Mouse (Mus musculus) layer of hippocampus, adult 18-20 months (tissue): Measurements from ENCODE around the gene Gosr2. TPM values are rescaled to one million over a fixed set of nuclear protein-coding genes. Genes with fewer than 3 reads are reported as not detected.

ENCODE experiments used
- DNase-seq, 2 experiments: peaks; one replicate each; pipeline ENCODE4 v3.0.0; 2022; ENCODE audit warnings: low spot score in 2 of 2
- long read RNA-seq: library from polyadenylated mRNA; stranded (forward); transcript quantifications from one replicate; pipeline ENCODE4 v2.0.0, GENCODE M21; 2021
- total RNA-seq, 2 experiments: library from RNA; stranded (reverse); gene quantifications; 2 replicates each; pipeline ENCODE4 v1.2.3; 2021

Gosr2 gene
- total RNA-seq, result 10 to 100 TPM; 67.2 to 67.8 TPM
- long read RNA-seq, transcript Gosr2-203 (5 exons, 917 nt), result minor isoform, 6 of 118 reads
- long read RNA-seq, transcript Gosr2-201 (6 exons, 3,266 nt), result major isoform, 73 of 118 reads
- long read RNA-seq, transcript Gosr2-202 (5 exons, 1,044 nt), result minor isoform, 16 of 118 reads
- long read RNA-seq, partial matches to known transcripts, result 3 of 118 reads
- long read RNA-seq, other reads (novel, unspliced or antisense), result 20 of 118 reads

DNA sequence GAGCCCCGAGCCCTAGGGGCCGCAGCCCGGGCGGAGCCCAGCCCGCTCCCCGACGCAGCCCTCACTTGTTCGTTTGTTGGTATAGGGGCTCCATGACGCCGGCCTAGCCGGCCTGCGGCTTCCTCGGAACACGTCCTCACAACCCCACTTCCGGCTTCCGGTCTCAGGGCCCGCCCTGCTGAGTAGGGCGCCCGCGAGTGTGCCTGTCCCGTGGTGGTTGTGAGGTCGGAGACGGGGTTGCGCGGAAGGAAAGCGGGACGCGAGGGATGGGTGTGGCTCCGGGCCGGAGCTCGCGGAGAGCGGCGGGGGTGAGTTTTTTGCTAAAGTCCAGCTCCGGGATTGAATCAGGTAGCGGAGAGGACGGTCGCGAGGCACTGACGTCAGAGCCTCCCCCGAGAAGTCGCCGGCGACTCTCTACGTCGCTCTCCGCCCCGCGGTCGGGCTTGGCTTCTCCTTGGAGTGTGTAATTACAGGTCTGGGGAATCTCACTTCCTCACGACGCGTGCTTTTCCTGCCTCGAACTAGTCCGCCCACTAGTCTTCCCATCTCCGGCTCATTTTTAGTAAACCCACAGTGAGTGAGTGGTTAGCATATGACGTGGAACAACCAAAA lies at the start of gene Gosr2:
Gene Gosr2 (minus strand): TSS at position 334 of the 612 bp plus-strand sequence.
- DNase-seq, result peak; percentile 83 to 94

DNA sequence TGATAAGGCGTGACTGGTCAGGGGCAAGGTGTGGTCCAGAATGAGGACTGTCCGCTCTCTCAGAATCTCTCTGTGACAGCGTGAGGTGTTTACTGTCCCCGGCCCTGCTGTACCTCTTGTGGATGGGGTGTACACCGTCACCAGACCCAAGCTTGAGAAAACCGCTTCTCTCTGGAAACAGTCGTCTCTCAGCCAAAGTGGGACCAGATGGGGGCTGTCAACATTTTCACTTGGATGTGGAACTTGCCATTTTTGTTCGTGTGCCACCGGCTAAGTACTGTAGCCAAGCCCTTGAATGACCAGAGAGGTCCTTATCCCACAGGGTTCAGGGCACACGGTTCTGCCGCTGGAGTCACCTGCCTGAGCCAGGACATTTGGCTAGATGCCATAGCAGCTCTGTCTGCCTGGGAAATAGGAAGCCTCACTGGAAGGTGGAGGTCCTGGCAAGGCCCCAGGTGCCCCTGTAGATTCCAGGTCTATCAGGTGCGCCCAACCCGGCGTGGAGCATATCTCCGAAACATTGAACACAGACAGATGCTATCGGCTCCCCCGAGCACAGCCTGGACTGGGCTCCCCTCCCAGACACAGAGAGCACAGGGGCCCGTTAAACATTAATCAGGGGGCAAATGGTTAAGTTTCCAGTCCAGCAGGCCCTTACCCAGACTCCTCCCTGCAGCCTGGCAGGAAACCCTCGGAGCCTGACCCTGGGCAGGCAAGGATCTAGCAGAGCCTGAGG lies 37.5 kb upstream of the Gosr2 start:
- DNase-seq, result no peak

DNA sequence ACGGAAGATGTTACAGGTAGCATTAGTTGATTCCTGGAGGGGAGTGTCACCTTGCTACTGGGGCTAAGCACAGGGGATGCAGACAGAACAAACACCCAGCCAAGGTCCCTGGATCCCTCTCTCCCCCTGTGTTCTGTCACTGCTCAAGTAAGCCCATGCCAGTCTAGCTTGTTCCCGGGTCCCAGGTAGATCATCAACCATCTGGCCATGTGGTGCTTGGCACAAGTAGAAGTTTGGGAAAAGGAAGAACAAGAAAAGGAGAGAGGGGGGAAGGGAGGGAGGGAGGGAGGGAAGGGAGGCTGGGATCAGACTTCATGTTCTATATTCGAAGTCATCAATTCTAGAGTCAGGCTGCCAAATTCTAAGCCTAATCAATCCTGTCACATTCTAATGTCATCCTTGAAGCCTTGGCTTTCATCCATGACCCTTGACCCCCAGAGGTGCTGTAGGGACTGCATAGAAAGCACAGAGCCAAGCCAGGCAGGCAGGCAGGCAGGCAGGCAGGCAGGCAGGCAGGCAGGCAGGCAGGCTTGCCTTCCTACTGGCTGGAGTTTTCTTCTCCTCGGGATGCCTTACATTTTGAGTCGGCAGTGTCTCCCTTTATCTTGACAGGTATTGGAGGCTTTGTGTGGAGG lies 36.8 kb upstream of the Gosr2 start:
- no peak for DNase-seq

DNA sequence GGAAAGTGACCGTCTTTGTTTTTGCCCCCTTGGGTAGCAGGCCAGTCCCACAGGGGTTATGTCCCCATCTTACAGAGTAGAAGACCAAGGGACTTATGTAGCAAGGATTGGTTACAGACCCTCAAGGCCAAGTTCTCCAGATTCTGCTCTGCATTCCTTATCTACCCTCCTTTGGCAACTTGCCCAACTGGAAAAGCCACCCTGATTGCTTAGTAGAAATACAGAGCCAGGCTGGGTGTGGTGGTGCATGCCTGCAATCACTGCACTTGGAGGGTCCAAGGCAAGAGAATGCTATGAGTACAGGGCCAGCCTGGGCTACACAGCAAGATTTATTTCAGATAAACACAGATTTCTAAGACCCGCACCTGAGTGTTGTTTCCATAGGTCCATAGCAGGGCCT lies 36.3 kb upstream of the Gosr2 start:
- no peak for DNase-seq

DNA sequence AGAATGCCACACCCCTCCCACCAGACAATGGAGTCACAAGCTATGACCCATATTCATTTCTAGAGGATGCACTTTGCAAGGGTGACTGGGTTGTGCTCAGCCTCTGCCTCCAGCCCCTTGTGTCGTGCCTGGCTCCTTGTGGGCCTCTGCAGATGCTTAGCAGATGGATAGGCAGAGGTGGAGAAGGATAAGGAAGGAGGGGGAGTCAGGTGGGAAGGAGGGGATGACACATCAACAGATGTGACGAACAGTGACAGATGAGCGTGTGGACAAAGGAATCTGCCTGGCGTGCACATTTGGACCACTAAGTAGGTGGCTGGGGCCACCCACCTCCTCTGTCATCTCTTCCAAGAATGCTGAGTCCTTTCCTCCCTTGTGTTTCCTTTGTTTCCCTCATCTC lies 35.4 kb upstream of the Gosr2 start:
- no peak for DNase-seq

DNA sequence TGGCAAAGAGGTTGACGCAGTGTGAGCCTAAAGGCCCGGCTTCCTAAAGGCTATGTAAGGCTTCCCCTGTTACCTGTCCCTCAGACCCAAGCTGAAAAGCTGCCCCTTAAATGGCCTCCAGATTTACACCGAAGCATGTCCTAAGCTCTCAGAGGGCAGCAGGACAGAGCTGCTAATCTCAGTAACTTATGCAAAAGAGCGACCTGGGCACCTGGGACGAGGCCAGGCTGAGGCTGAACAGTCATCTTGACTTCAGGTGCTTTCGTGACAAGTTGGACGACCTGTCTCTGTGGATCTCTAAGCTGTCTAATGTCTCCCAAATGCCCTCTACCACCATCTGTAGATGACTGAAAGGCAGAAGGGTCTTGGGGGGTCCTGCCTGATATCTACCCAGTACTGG lies 34.6 kb upstream of the Gosr2 start:
- DNase-seq, result no peak

DNA sequence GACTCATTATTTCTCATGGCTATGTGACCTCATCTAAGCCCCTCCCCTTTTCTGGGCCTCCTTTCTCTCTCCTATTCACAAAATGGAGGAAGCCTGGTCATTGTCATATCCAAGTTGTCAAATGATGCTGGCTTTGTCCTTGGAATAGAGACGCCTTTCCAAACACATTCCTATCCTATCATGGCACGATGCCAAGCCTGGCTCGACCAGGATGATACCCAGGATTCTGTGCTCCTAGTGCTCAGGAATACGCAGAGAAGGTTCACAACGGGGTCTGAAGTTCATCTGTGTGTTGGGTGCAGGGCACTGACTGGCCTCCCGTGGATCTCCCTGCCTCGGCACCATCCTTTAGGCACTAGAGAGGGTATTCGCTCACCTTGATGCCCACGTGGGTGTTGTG lies 33.9 kb upstream of the Gosr2 start:
- DNase-seq, result no peak

DNA sequence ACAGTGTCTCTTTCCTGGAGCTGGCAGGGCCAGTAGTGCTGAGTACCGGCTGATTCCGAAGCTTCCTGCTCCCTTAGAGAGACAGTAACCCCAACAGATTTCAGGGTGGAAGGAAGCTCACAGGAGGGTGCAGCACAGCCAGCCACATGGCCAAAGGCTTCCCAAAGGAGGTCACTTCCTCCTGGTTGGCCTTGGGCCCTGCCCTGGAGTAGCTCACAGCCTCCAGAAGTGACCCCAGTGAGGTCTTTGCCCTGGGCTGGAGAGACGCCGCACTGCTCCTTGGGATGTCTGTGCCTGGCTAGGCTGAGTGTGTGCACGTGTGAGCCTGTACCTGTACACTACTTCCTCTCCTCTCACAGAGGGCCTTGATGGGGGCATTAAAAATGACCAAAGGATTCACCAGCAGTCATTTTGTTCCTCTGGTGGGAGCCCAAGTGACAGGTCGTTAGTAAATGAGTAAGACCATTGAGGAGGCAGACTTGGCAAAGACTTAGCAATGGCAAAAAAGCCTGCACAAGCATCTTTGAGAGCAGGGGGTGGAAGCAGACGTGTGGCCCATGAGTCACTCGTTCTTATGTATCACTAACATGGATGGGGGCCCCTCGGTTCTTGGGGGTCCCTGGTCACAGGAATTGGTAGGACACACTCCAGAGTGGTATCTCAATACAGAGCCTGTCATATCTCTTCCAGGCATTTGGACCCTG lies 31.7 kb upstream of the Gosr2 start:
- no peak for DNase-seq

DNA sequence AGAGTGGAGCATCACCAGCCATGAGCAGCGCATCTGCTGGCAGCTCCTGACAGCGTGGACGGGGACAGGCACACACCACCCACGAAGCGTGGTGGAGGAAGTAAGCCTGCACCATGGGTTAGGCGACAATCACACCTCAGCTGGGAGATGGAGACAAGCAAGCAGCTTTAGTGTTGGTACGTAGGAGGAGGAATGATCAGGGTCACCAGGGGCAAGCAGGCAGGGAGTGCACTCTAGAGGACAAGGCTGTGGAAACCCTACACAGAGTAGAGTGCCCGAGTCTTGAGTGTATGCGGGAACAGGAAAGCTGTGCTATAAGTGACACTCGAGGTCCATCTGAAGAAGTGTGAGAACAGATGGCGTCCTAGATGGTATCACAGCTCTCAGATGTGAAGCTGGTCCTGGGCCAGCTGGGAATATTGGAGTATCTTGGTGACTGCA lies 26.7 kb upstream of the Gosr2 start:
- peak in 1 of 2 experiments; percentile 13 for DNase-seq

DNA sequence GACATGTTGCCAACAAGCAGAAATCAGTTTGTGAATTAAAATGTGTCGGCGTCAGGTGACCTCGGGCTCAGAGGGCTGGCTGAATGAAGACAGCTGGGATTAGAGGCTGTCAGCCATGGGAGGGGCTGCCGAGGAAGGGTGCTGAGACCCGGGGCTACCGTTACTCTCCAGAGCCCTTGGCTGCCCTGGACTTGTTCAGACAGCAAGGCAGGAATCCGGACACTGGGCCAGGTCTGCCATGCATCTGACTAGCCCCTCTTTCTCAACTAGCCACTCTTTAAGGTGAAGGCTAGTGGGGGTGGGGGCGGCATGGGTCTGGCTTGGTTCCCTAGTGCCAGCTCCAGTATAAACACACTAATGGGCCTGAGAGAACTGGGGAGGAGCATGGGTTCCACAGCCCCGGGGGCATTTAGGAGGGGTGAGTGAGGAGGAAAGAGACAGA lies 24.4 kb upstream of the Gosr2 start:
- DNase-seq, result no peak

DNA sequence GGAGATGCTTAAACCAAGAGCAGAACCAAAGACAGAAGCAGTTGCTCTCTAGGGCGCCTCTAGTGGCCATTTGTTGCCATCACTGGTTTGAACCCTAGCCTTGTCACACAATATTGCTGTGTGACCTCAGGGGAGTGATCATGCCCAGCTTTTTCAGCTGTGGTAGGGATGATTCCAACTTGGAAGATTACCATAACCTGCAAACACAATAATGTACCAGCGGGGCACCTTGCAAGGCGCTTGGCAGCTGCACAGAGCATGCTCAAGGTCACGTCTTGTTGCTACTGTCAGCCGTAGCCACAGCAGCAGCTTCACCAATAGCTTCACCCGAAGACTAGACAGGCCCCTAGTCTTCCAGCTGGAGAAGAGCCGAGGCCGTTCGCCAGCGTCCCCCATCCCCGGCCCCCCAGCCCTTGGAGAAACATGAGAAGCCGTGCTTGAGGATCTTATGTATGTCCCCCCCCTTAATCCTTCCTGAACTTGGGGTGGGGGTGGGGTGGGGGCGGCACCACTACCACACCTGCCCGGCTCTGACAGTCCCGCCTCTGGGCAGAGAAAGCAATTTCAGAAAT lies 23.9 kb upstream of the Gosr2 start:
- DNase-seq, result peak in 1 of 2 experiments; percentile 31

DNA sequence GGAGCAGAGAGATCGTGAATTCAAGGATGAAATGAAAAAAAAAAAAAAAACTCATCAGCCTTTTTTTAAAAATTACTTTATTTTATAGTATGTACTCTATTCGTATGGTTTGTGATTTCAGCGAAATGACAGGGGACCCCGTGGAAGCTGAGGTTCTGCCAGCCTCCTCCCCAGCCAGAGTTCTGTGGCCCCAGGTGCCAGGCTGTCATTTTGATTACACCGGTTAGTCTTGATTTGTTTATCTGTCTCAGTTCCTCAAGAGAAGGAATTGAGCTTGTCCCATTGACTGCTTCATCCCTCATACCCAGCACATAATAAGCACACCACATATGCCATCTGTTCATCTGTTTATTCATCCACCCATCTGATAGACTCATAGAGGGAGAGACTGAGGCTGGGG lies 21.7 kb upstream of the Gosr2 start:
- no peak for DNase-seq

DNA sequence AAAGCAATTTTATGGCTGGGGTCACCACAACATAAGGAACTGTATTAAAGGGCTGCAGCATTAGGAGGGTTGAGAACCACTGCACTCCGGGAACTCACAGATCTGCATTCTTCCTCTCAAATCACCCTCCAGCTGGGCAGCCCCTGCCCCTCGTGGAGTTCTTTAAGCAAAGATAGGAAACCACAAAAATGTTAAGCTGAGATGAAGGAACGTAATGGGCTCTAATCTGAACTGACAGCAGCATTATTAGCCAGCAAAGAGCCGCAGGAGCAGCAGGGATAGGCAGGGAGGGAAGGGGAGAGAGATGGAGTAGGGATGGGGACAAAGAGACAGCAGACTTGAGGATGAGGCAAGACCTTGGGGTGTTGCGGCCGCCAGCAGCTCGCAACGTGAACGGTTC lies 19.3 kb upstream of the Gosr2 start:
- no peak for DNase-seq

DNA sequence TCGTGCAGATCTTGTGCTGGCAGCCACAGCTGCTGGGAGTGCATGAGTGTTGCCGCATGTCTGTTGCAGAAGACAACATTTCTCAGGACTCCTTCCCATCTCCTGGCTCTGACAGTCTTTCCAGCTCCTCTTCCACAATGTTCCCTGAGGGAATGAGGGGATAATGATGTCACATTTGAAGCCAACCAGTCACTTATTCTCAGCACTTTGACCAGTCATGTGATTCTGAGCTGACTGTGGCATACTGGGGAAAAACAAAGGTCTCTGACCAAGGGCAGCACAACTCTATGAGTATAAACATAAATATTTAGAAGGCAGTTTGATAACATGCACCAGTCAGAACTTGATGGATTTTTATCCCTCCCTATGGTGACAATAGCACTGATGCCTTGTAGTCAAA lies 16.4 kb upstream of the Gosr2 start:
- DNase-seq, result no peak

DNA sequence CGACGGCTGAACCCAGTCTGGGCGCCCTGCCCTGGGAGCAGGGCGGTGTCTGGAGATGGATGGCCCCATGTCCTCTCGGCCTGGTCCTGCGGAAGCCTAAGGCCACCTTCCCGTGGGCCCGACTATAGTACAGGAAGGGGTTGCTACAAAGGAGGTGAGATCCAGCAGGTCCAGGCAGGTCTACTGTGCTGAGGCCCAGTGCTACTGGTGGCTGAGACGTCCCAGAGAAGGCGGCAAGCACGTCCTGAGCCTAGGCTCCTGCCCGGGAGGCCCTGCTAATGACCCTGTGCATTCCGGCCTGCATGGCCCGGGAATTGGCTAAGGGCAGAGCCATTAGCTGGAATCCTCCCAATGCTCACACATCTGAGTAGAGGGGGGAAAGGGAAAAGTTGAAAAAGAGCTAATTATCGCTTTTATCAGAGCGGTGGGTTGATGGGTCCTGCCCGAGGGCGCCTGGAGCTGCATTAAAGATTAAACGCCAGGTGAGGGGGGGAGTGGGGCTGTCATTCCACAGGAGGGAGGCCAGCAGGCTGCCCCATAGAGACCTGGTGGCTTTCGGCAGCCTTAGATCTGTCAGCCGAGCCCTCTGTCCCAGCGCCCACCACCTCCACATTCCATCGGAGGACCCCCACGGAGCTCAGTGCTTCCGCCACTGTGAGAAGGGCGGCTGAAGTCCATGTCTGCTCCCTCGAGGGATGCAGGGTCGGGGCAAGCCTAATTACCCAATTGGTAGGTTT lies 14.3 kb upstream of the Gosr2 start:
- no peak for DNase-seq

DNA sequence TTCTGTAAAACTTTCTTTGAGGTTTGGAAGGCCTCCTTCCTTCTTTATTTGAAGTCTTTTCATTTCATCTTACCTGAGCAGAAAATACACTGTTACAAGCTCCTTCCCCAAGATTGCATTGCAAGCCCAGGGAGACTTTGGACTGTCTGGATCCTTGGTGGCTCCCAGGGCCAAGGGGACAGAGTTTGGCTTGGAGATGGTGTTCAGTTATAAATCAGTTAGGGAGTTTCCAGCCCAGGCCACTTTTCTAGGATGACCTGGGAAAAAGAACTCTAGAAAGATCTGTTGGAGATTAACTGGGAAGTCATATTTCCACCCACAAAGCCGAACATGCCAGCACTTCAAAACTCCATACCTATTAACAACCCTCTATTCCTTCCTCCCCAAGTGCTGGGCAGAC lies 12.3 kb upstream of the Gosr2 start:
- no peak for DNase-seq

DNA sequence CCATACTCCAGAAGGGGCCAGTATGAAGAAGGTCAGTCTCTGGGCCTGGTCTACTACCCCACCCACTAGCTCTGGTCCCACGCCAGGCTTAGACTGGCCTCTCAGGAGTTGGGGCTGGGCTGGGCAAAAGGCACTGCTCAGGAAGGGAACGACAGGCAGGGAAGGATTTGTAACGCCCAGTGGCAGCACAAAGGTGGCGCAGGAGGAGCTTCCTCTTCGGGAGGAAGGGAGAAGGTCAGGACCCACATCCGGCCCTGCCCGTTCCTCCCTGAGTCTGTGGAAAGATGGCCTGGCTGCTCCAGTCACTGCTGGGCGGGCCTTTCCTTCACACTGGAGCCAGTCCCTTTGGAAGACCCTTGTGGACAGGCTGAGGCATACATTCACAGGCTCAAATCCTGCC lies 9.3 kb upstream of the Gosr2 start:
- DNase-seq, result no peak

DNA sequence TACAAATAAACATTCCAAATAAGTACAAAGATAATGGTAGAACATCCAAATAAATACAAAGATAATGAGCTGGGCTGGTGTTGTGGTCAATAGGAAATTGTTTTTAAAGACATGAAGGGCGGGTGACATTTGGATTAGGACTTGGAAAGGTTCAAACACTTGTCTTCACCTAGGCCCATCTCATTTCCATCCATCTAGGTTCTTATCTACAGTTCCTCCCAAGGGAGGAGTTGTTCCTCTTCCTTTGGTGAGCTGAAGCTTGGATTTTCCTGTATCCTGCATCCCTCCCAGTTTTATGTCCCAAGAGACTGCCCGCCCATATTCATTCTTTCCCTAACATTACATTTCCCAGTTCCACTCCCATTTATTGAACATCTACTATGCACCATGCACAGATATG lies 528 bp upstream of the Gosr2 start:
- no peak for DNase-seq

DNA sequence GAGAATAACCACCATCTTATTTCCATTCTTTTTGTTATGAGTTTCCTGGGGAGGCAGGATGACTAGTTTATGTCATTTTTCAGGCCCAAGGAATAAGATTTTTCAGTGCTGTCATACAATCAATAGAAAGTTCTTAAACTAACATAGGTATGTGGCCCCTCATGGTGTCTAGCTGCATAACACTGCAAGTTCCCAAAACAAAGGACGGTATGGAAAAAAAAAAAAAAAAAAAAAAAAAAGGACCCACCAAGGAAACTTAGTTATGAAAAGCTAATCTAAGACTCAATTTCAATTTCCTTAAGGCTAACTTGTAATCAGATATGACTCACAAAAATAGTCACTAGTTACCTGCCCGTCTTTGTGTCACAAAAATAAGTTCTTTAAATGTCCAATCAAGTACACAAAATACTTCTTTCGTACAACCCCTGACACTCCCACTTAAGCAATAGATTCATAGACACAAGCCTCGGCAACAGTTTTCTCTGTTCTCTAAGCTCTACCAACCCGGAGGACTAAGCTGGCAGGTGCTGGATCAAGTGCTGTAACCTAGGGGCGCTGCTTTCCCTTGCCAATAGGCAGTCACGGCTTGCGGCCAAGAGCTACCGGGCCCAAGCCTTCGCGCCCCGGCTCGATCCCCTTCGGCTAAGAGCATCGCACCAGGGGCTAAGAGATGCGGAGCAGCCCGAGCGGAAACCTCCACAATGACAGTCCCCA lies 690 bp downstream of the Gosr2 start:
- no peak for DNase-seq

DNA sequence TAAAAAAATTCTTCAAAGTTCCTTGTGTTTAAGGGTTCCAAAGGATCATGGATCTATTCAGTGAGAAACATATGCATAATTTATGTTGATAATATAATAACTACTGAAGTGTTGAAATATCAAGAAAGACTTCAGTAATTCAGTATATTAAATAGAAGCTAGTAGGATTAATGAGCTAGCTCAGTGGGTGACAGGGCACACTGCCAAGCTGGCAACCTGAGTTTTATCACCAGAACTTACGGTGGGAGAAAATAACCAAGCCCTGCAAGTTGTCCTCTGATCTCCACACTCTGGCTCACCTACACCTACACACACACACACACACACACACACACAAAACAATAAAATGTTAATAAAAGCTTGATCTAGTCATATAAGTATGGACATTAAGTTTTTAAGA lies 4.5 kb downstream of the Gosr2 start:
- DNase-seq, result no peak
